Mouse (Mus musculus) brain, embryonic 14.5 days (tissue): Measurements from ENCODE around the gene Cxcl15. TPM values are rescaled to one million over a fixed set of nuclear protein-coding genes. Genes with fewer than 3 reads are reported as not detected.
"Not testable (repeated sequence)": the region's sequence is repeated elsewhere in the genome, so short reads cannot be mapped to it uniquely, and the experiment has no call there.

Source experiments
- DNase-seq: peaks from one replicate; pipeline ENCODE4 v3.0.0-alpha.2; 2011; ENCODE audit warnings: low read depth
- CTCF ChIP-seq: fragments of 200-500 bp; IDR thresholded peaks from 2 replicates; pipeline ENCODE4 v1.5.1; 2012; ENCODE audit warnings: inconsistent platforms, mild to moderate bottlenecking, moderate library complexity, borderline replicate concordance; ENCODE audit not compliant: insufficient read depth, insufficient read length; ENCODE audit errors: extremely low read depth
- POLR2A ChIP-seq: fragments of 200-500 bp; IDR thresholded peaks from 2 replicates; pipeline ENCODE4 v1.6.1; 2012; ENCODE audit warnings: mild to moderate bottlenecking, inconsistent platforms, borderline replicate concordance; ENCODE audit not compliant: poor library complexity, insufficient read depth, insufficient read length, severe bottlenecking; ENCODE audit errors: extremely low read depth
- polyA plus RNA-seq: library from polyadenylated mRNA; depleted of rRNA; stranded (reverse); fragments of >200 nt; gene quantifications from 2 replicates; pipeline ENCODE4 v1.2.3, GENCODE M21; 2012

The Cxcl15 gene
- polyA plus RNA-seq, 1 experiment = not detected

- TF ChIP-seq POLR2A (no peak), CTCF (no peak)
- DNase-seq = no peak
These were observed 23.0 kb upstream of the Cxcl15 start for GRCm38 (mm10) chr5:90771369-90771768.

- TF ChIP-seq CTCF = no peak
- no peak for TF ChIP-seq POLR2A
- DNase-seq = no peak
These were observed 22.3 kb upstream of the Cxcl15 start, which contains the start of gene Pf4 for GRCm38 (mm10) chr5:90771880-90772653. Gene Pf4 (plus strand): TSS chr5:90772435.

GRCm38 (mm10) chr5:90775562-90775961, 18.8 kb upstream of the Cxcl15 start:
- no peak for TF ChIP-seq POLR2A
- no peak for TF ChIP-seq CTCF
- no peak for DNase-seq

GRCm38 (mm10) chr5:90777621-90778020, 16.7 kb upstream of the Cxcl15 start:
- no peak for TF ChIP-seq CTCF
- TF ChIP-seq POLR2A = no peak
- no peak for DNase-seq

GRCm38 (mm10) chr5:90778856-90779255, 15.5 kb upstream of the Cxcl15 start:
- no peak for DNase-seq
- TF ChIP-seq POLR2A = no peak
- no peak for TF ChIP-seq CTCF

GRCm38 (mm10) chr5:90783697-90784096, 10.6 kb upstream of the Cxcl15 start:
- no peak for DNase-seq
- no peak for TF ChIP-seq POLR2A

GRCm38 (mm10) chr5:90785659-90786588, 8.4 kb upstream of the Cxcl15 start, which contains the start of gene Cxcl3:
Gene Cxcl3 (plus strand): TSS chr5:90786103.
- DNase-seq = peak; percentile 53
- peak; percentile 50; the same call in 1 of the 2 replicates for TF ChIP-seq CTCF
- TF ChIP-seq POLR2A = no peak

- peak; percentile 18; the same call in 1 of the 2 replicates for TF ChIP-seq CTCF
- TF ChIP-seq POLR2A = no peak
- DNase-seq = peak; percentile 3
These were observed 6.2 kb upstream of the Cxcl15 start for GRCm38 (mm10) chr5:90788114-90788513.

GRCm38 (mm10) chr5:90789306-90790073, 4.8 kb upstream of the Cxcl15 start:
- DNase-seq = no peak
- TF ChIP-seq POLR2A (no peak), CTCF (no peak)

- TF ChIP-seq CTCF (no peak), POLR2A (no peak)
- DNase-seq = no peak
These were observed 4.2 kb upstream of the Cxcl15 start for GRCm38 (mm10) chr5:90790074-90790502.

GRCm38 (mm10) chr5:90795392-90795791, 1.1 kb downstream of the Cxcl15 start:
- not testable (repeated sequence) for DNase-seq

- DNase-seq = no peak
- no peak for TF ChIP-seq CTCF
- TF ChIP-seq POLR2A = no peak
These were observed 10.2 kb downstream of the Cxcl15 start for GRCm38 (mm10) chr5:90804574-90804973.

GRCm38 (mm10) chr5:90806050-90806449, 11.7 kb downstream of the Cxcl15 start:
- peak; percentile 9 for DNase-seq
- no peak for TF ChIP-seq POLR2A
- TF ChIP-seq CTCF = no peak
